Comparison of ENCODE assay signal across 1 mouse cellular context in the genomic region with DNA sequence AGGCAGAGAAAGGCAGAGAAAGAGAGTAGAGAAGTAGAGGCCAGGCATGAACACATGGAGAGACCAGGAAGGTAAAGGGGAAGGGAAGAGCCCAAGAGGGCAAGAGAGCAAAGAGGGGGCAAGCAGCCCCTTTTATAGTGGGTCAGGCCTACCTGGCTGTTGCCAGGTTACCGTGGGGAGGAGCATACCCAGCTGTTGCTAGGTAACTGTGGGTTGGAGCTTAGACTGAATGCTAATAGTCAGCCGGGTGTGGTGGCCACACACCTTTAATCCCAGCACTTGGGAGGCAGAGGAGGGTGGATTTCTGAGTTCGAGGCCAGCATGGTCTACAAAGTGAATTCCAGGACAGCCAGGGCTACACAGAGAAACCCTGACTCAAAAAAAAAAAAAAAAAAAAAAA. TPM values are rescaled to one million over a fixed set of nuclear protein-coding genes. Genes with fewer than 3 reads are reported as not detected.
"Had no signal": no experiment of that assay in that cellular context is flagged by ENCODE, and none has a peak within 500 bp of the region (broad histone marks: within the 10 kb centered on the region; RNA-seq: fewer than 3 reads in every experiment).

No protein-coding gene starts in this region.

RNA-seq across cellular contexts. Expression of a gene that starts 56.9 kb away (rescaled TPM):
- polyA plus RNA-seq: small intestine, adult 2 months had no signal
